Mouse (Mus musculus): Measurements from ENCODE around the gene Mettl21c.
"Not testable (repeated sequence)": the region's sequence is repeated elsewhere in the genome, so short reads cannot be mapped to it uniquely, and the experiment has no call there.

The Mettl21c gene

DNA sequence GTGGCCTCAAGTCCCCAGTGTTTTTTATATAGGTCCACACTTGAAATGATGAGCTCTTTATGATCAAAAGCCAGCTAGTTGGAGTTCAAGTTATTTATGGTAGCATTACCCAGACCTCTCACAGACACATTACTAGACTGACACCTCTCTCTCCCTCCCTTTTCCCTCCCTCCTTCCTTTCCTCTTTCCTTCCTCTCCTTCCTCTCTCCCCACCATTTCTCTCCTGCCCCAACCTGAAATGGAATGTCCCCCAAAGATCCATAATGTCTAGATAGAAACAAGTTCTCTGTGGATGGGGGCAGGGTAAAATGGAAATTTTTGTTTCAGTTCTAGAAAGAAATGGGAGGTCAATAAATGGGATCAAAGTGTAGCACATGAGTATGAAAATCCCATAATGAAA lies at the start of gene Mettl21c:
TSS of gene Mettl21c (minus strand) at position 101 of the 400 bp plus-strand sequence.
- no peak for DNase-seq

DNA sequence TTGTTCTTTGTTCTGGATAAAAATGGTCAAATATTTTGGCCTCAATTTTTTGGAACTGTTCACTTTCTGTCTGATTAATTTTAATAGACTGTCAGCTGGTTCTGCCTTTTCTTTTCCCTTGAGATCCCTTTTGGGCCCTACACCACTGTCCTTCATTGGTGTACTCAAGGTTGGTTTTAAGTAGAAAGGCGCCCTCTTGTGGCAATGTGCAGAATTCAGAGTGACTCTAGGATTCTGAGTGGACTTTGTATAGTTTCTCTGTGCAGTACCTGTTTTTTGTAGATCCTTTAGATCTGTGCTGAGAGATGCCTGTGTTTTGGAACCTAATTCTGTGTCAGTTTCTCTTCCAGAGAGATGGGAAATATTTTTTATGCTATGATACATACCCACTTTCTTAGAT lies 44.8 kb upstream of the Mettl21c start:
- DNase-seq = peak; percentile 63

DNA sequence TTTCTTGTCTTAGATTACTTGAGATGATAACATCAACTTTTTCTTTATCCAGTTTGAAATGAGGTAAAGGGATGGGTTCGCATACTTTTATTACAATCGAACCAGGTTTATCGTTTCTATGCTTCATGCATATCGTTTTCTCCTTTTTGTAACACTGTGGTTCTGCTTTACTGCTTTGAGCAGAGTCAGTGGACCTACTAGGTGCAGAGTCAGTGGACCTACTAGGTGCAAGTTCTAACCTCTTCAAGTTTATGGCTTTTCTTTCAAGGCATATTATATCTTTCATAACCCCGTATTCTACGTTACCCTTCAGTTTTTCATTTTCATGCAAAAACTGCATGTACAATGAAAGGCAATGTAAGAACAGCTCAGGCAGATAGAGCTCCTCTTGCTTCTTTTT lies 43.6 kb upstream of the Mettl21c start:
- no peak for DNase-seq

DNA sequence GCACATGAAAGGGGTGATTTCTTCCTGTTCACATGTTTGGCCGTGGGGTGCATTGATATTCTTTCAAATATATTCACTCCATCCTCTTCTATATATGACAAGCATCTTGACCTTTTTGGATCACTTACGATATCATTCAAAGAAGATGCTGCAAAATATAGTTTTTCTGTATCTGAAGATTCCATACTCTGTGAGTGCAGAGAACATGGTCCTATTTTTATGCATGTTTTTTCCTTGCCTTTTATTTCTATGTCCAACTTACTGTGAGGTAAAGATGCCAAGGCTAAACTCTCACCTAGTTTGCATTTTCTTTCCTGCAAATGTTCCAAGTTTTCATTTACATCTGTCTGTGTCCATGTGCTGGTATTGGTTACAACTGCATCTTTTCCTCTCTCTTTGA lies 42.0 kb upstream of the Mettl21c start, which contains the start of gene Gm8251:
TSS of gene Gm8251 (minus strand) at position 101 of the 400 bp plus-strand sequence.
- DNase-seq = no peak

DNA sequence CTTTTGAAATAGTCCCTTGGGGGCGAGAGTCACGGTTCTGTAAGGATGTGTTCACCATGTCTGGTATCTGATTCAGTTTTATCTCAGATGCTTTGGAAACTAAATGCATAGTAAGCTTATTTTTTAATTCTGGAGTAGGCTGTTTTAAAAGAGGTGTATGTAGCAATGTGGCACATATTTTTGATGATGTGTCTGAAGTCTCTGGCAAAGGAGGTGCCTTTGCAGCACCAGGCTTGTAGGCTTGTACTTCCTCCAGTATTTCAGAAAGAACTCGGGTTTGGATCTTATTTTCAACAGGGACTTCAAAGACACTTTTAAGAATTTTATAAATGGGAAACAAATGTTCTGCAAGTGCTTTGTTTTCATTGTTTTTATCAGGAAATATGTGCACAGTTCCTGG lies 38.0 kb upstream of the Mettl21c start:
- no peak for DNase-seq

DNA sequence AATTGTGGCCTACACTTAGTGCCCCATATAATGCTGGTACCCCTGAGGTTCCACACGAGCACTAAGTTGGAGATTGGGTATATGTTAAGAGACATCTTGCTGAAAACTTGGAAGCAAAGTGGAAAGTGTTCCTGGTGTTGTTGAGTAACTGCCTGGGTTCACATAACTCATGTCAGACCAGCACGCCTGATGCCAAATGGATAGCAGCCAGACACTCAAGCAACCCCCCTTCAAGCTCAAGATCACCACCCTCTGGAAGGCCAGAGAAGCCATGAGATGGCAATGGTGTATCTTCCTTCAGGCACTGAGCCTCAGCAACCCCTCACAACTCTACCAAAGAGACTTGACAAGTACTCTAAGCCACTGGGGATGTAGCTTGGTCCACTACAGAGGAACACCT lies 26.7 kb upstream of the Mettl21c start:
- DNase-seq = no peak

DNA sequence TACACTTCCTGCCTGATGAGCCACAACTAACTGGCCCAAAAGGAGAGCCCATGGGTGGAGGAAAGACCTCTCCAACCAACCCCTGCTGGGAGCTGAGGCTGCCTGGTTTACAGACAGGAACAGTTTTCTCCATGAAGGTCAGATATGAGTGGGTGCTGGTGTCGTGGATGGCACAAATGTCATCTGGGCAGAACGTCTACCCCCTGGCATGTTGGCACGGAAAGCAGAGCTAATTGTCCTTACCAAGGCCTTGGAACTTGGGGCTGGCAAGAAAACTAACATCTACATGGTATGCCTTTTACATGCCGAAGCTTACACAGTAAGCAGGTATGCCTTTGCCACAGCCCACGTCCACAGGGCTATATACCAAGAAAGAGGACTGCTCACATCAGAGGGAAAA lies 25.9 kb upstream of the Mettl21c start:
- DNase-seq = not testable (repeated sequence)

DNA sequence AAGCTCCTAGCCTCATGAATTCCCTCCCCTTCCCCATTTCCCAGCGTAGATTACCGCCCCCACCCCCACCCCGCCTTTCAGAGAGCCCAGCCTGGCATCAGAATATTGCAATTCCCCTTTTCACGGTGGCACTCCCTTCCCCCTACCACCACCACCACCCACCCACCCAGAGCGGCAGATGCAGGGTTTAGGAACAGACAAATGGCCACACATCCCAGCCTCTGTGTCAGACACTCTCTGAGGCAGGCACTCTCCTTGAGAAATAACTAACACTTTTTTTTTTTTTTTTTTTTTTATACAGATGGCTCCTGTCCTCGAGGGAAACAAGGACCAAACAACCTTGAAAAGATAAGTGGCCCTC lies 22.7 kb upstream of the Mettl21c start:
- DNase-seq = no peak

DNA sequence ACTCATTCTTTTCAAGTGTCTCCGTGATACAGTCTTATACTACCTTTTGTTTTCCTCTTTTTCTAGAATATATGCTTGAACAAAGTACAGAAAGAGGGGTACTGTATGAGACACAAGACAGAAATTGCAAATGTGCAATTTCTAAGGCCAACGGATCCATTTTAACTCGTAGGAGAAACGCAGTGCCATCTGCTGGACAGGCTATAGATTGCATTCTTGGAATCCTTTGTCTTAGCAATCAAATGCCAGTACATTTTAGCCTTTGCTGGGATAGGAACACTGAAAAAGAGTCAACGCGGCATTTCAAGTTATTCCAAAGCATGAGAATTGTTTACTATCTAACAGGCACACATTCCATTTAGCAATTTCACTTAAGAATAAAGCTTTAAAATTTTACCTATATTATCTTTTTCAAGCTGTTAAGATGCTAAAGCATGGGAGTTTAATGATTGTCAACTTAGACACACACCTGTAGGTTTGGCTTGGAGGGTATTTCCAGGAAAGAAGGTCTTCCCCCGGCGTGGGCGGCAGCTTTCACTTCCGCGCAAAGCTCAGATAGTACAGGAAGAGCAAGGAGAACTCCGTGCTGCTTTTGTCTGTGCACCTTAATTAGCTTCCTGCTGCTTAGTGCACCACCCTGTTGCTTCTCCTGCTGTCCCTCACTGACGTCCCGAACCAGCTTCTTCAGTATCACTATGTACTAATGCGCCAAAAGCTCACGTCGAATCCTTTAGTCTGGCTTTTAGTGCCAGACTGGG lies 22.1 kb upstream of the Mettl21c start:
- DNase-seq = peak; percentile 64

DNA sequence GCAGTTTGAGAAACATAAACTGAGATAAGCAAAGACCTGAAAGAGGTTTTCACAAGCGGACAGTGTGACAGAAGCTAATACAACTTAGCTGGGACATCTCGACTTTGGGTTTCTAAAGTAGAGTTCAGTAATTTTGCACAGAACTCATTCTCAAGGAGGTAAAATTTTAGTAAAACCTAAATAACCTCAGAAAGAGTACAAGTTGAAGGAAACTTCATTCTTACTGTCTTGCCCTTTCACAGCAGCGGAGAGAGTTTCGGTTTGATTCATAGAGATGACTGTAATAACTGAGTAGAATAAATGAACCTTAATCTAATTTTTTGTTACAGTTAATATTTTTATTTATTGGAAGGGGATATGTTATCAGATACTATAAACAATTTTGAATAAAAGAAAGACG lies 13.1 kb upstream of the Mettl21c start:
- no peak for DNase-seq

DNA sequence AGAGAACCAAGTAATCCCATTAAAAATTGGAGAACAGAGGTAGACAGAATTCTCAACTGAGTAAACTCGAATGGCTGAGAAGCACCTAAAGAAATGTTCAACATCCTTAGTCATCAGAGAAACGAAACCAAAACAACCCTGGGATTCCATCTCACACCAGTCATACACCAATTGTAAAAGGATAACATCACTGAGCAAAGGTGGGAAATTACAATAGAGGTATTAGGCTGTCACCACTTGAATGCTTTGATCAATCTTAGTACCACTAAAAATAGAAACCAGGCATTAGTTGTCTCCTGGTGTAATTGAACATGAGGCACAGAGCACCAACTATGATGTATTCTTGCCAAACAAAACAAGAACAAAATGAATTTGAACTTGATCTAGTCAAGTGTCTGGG lies 12.4 kb upstream of the Mettl21c start:
- no peak for DNase-seq

DNA sequence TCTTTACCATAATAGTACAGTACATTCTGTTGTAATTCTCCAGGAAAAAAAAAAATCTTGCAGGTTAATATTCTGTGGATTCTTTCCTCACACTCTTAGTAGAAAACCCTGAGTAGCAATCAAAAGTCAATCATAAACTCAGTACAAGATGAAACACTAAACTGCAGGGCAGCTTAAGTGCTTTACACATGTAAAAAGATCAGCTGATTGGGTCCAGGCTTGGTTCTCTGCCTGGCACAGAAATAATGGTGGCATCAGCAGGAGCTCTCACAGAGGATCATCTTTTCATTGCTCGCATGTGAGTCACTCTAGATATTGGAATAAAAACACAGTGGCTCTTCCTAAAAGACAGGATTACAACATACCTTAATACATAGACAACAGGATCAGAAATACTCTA lies 7.8 kb upstream of the Mettl21c start:
- DNase-seq = no peak

DNA sequence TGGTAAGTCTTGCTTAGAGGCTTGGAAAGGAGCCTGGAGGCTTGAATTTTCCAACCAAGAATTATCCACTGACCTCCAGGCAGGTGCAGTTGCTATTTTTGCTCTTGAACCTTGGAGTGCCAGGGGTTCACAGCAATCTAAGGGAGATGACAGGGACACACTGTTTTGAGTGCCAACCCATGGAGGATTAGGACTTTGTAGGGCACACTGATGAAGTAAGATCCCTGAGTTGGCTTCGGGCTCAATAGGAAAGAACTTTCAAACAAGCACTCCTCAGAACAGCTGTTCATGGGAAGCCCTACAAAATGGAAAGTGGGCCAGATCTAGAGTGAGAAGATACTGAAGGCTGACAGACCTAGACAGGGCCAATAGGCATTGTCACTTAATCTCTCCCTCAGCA lies 2.8 kb upstream of the Mettl21c start:
- DNase-seq = no peak

DNA sequence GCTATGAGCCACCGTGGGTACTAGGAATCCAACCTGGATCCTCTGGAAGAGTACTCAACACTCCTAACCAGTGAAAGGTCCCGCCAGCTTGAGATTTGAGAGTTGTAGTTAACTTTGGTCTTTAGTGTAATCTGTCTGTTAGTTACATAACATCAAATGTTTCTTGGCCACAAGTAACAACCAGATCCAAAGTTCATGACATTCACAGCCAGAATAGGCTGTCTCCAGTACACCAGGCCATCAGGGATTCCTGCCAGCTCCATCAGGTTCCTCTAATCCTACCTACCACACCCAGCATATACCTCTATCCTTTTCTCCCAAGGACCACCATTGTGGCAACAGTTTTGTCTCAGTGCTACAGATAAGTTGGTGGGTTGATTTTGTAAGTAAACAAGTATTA lies 4.3 kb downstream of the Mettl21c start:
- no peak for DNase-seq

DNA sequence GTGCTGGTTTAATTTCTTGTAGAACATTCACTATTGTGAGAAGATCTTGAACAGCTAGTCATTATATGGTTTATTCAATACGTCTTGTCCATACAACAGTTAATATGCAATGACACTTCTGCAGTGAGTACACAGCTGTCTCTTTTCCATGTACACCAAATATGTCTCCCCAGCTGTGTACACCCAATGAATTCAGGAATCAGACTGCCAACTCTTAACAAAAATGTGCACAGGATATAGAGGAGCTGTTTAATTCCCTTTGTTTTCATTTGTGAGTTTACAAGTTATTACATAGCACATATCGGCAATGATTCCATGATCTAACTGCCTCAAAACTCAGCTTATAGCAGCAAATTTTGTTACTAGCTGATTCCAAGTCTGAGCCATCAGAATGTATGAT lies 15.3 kb downstream of the Mettl21c start:
- DNase-seq = no peak

DNA sequence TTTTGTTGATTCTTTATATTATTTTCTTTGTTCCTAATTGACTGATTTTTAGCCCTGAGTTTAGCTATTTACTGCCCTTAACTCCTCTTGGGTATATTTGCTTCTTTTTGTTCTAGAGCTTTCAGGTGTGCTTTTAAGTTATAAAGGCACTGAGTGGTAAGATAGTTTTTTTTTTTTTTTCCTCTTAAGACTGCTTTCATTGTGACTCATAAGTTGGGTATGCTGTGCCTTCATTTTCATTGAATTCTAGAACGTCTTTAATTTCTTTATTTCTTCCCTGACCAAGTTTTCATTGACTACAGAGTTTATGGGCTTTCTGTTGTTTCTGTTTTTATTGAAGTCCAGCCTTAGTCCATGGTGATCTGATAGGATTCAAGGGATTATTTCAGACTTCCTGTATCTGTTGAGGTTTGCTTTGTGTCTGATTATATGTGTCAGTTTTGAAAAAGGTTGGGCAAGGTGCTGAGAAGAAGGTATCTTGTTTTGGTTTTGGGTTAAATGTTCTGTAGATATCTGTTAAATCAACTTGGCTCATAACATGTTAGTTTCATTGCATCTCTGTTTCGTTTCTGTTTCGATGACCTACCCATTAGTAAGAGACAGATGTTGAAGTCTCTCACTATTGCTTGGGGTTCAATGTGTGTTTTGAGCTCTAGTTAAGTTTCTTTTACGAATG lies 22.8 kb downstream of the Mettl21c start:
- no peak for DNase-seq

DNA sequence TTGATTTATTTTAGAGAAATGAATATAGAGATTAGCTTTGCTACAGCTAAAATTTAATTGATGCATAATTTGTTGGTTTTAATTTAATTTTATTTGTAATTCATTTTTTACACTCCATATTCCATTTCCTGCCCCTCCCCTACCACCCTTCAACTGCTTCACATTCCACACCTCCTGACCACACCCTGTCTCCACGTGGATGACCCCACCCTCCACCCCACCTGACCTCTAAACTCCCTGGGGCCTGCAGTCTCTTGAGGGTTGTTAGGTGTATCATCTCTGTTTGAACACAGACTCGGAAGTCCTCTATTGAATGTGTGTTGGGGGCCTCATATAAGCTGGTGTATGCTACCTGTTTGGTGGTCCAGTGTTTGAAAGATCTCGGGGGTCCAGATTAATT lies 48.7 kb downstream of the Mettl21c start:
- no peak for DNase-seq

DNA sequence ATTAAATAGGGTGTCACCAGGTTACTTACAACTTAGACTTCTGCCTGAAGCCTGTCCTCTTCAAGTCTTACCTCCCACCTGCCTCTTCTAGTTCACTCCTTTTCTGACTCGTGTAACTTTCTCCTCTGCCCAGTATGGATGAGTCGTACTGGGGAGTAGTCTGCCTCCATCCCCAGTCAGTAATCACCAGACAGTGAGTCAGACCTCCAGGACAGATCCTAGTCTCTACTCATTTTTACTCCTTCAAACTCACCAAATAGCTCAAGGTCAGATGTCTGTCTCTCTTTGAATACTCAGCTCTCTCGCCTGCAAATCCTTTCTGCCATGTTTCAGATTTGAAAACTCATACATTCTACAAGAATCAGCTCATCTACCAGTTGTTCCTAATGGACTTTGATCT lies 50.5 kb downstream of the Mettl21c start:
- no peak for DNase-seq

DNA sequence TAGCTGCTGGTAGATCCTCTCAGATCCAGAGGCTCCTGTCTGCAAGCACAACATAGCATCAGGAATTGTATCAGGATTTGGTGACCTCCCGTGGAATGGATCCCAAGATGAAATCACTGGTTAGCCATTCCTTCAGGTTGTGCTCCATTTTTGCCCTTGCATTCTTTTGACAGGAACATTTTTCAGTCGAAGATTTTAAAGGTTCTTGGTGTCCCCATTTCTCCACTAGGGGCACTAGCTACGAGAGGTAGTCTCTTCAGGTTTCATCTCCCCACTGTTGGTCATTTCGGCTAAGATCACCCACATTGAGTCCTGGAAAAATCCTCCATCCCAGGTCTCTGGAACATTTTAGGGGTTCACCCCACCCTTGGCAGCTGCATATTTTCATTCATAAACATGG lies 53.1 kb downstream of the Mettl21c start:
- no peak for DNase-seq

DNA sequence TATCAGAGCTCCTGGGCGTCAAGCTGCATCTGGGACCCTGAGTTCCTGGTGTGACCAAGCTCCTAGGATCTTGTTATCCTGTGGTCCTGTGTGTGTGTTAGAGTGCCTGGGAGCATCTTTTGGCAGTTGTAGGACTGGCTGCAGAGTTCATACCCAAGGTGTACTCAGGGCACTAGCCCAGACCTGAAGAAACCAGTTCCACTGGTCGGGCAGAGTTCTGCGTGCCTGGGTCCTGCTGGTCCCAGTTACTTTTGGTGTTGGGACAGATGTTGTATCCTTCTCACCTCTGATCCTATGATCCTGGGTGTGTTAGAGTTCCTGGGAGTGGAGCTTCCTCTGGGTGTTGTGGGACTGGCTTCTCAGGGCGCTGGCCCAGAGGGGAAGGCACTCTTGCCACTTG lies 55.5 kb downstream of the Mettl21c start:
- no peak for DNase-seq

Measured in thymus, postnatal 25 days (tissue).